Mouse (Mus musculus) kidney, embryonic 14.5 days (tissue): ENCODE measurements at regions not wholly inside any gene's neighbourhood (a gene's known extent, or its start where the extent isn't known, plus 50 kb on each side); places are given as distances from the start of the nearest gene placed in this dataset.

ENCODE experiments used
- ATAC-seq: fragments of 200-750 bp; cut with Nextera tagmentation; 2 replicates; pipeline ENCODE4 v1.8.0; 2017; ENCODE audit warnings: moderate number of reproducible peaks, mild to moderate bottlenecking, moderate TSS enrichment, moderate library complexity; ENCODE audit not compliant: low FRiP score, low TSS enrichment
- H3K27ac ChIP-seq: fragments of 300-500 bp; sonication (generic); 2 replicates; pipeline ENCODE4 v1.5.1; 2014; ENCODE audit warnings: low read depth, mild to moderate bottlenecking, low read length, moderate library complexity, mixed read lengths
- H3K27me3 ChIP-seq: fragments of 300-500 bp; sonication (generic); 2 replicates; pipeline ENCODE4 v1.6.1; 2014; ENCODE audit warnings: mild to moderate bottlenecking, low read length; ENCODE audit not compliant: control insufficient read depth, insufficient read depth
- H3K36me3 ChIP-seq: fragments of 300-500 bp; sonication (generic); 2 replicates; pipeline ENCODE4 v1.6.1; 2014; ENCODE audit warnings: low read length, mixed read lengths; ENCODE audit not compliant: control insufficient read depth, insufficient read depth
- H3K4me1 ChIP-seq: fragments of 300-500 bp; sonication (generic); 2 replicates; pipeline ENCODE4 v1.6.1; 2014; ENCODE audit warnings: low read length, mixed read lengths; ENCODE audit not compliant: control insufficient read depth, insufficient read depth
- H3K4me2 ChIP-seq: fragments of 300-500 bp; sonication (generic); replicated peaks from 2 replicates; pipeline ENCODE4 v1.6.1; 2014; ENCODE audit warnings: low read depth, mild to moderate bottlenecking, low read length
- H3K4me3 ChIP-seq: fragments of 300-500 bp; sonication (generic); 2 replicates; pipeline ENCODE4 v1.5.1; 2014; ENCODE audit warnings: mild to moderate bottlenecking, low read length
- H3K9ac ChIP-seq: fragments of 300-500 bp; sonication (generic); 2 replicates; pipeline ENCODE4 v1.6.1; 2014; ENCODE audit warnings: low read depth, mild to moderate bottlenecking, low read length, moderate library complexity
- H3K9me3 ChIP-seq: fragments of 300-500 bp; sonication (generic); 2 replicates; pipeline ENCODE4 v1.6.1; 2016; ENCODE audit warnings: low read length; ENCODE audit not compliant: control insufficient read depth
- WGBS: fragments of 180-500 bp; shearing (Covaris S2); extraction: QIAGEN DNeasy Blood & Tissue Kit; methylation state at CpG from one replicate; pipeline ENCODE4 v1.1.7; 2014; 5-methylcytosine and 5-hydroxymethylcytosine counted together

DNA sequence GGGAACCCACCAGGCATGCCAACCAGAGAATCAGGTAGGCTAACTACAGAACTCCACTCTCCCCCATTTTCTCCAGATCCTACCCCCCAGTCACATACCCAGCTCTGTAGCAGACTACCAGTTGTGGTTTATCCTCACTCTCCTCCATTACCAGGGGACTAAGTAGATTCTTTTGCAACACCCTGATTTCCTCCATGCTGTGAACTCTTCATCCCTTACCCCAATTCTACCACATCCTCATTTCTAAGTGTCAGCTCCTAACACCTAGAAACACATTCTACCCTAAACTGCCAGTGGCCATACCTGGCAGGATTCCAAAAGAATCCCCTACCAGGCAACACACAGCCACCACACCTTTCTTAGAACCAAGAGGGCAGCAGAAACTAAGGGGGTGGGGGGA, 310.9 kb downstream of the Kcnrg start:
- ATAC-seq = no peak
- H3K4me3 ChIP-seq = no peak overlapping the region
- no peaks in the 10 kb centered on the region for H3K27me3 ChIP-seq
- no peak overlapping the region for H3K27ac ChIP-seq
- H3K9me3 ChIP-seq = no peaks in the 10 kb centered on the region
- H3K4me2 ChIP-seq = no peak overlapping the region
- no peak overlapping the region for H3K9ac ChIP-seq
- H3K36me3 ChIP-seq = no peaks in the 10 kb centered on the region
- H3K4me1 ChIP-seq = no peaks in the 10 kb centered on the region

DNA sequence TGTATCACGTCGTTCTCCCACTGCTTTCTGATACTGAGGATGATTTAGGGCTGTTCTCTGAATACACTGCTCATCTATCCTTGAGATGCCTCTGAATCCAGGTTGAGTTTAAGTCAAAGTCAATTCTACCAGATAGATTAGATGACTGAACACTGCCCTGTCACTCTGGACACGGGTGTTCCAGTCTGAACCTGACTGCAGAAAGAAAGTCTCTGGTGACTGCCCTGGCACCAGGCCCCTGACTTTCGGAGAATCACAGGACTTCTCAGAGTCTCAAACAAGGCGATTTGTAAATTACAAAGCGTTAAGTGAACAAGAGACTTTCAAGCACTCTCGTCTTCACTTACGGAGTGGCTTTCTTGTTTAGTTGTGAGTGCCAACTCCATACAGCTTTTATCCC, 324.6 kb downstream of the Kcnrg start:
- H3K4me1 ChIP-seq = no peaks in the 10 kb centered on the region
- H3K27ac ChIP-seq = no peak overlapping the region
- ATAC-seq = no peak
- H3K9ac ChIP-seq = no peak overlapping the region
- no peaks in the 10 kb centered on the region for H3K36me3 ChIP-seq
- no peak overlapping the region for H3K4me2 ChIP-seq
- H3K9me3 ChIP-seq = no peaks in the 10 kb centered on the region
- H3K4me3 ChIP-seq = no peak overlapping the region
- H3K27me3 ChIP-seq = no peaks in the 10 kb centered on the region
- 85% methylated on average over 8 of the region's 8 CpGs for whole genome bisulfite sequencing

DNA sequence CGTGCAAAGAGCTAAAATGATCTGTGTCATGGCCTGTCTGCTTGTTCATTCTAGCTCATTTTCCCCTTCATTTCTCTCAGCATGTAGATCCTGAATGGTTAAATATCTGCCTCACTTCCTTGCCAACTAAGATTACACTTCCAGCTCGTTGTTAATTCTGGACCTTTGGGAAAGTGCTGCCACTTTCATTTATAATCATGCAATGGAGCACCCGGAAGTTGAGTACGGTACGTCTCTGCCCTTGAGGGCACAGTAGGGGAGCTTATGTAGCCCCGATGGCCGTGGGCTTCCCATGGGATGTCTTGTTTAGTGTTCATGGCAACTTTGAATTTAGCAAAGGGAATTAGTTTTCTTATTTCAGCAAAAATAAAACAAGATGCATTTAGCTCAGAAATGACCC, 334.4 kb downstream of the Kcnrg start:
- 77% methylated on average over 7 of the region's 7 CpGs for WGBS
- H3K36me3 ChIP-seq = no peaks in the 10 kb centered on the region
- H3K27ac ChIP-seq = no peak overlapping the region
- no peaks in the 10 kb centered on the region for H3K4me1 ChIP-seq
- H3K27me3 ChIP-seq = no peaks in the 10 kb centered on the region
- no peak for ATAC-seq
- no peak overlapping the region for H3K4me2 ChIP-seq
- no peaks in the 10 kb centered on the region for H3K9me3 ChIP-seq
- H3K4me3 ChIP-seq = no peak overlapping the region
- no peak overlapping the region for H3K9ac ChIP-seq

- Histone ChIP-seq H3K4me2 (no peak overlapping the region), H3K27me3 (no peaks in the 10 kb centered on the region), H3K9me3 (no peaks in the 10 kb centered on the region), H3K4me3 (no peak overlapping the region), H3K4me1 (peaks cover 4% of the 10 kb centered on the region; the same call in 1 of the 2 replicates), H3K27ac (no peak overlapping the region), H3K36me3 (no peaks in the 10 kb centered on the region), H3K9ac (no peak overlapping the region)
- WGBS = 49% methylated on average over 5 of the region's 5 CpGs
- ATAC-seq = no peak
Measured at GRCm38 (mm10) chr14:61945659-61946058, 338.4 kb downstream of the Kcnrg start.

DNA sequence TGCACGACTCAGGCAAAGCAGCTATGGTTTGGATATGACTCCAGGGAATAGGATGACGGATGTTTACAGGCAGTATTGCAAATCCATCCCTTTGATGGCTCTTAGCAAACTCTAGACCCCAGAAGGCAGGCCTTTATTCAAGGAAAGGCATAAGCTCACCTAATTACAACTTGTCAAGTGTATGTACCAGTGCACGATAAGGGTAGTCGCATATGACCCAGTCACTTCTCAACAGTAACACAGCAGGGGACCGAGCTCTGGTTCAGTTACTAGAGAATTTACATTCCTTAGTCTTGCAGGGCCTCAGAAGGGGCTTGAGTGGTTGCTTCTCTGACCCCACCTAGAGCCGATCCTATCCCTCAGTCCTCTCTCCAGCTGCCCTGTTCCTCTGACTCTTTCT, 342.2 kb downstream of the Kcnrg start:
- no peak for ATAC-seq
- H3K4me1 ChIP-seq = peaks cover 4% of the 10 kb centered on the region; the same call in 1 of the 2 replicates
- H3K36me3 ChIP-seq = no peaks in the 10 kb centered on the region
- no peaks in the 10 kb centered on the region for H3K9me3 ChIP-seq
- WGBS = 50% methylated on average over 6 of the region's 6 CpGs
- no peaks in the 10 kb centered on the region for H3K27me3 ChIP-seq
- H3K4me2 ChIP-seq = no peak overlapping the region
- H3K27ac ChIP-seq = no peak overlapping the region
- H3K4me3 ChIP-seq = no peak overlapping the region
- H3K9ac ChIP-seq = no peak overlapping the region

DNA sequence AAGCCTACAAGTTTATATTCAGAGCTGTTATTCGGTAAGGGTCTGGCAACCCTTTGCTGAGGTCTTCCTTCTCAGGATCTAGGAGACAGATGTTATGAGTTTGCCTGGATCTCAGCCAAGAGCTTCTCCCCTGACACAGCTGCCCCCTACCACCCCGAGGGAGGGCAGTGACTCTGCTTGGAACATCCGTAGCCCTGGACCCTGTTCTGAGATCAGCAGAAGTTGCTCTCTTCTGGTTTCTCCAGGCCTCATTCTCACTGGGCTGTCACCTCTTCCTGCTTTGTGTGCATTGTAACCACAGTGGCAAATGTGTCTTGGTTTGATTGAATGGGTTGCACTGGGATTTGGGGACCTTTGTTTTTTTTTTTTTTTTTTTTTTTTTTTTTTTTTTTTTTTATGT, 342.4 kb upstream of the Rnaseh2b start:
- H3K4me2 ChIP-seq = no peak overlapping the region
- peaks cover 4% of the 10 kb centered on the region; the same call in 1 of the 2 replicates for H3K4me1 ChIP-seq
- H3K9ac ChIP-seq = no peak overlapping the region
- no peaks in the 10 kb centered on the region for H3K9me3 ChIP-seq
- WGBS = 39% methylated on average over 3 of the region's 3 CpGs
- no peak; the same call in 1 of the 2 replicates for ATAC-seq
- H3K27me3 ChIP-seq = no peaks in the 10 kb centered on the region
- H3K36me3 ChIP-seq = no peaks in the 10 kb centered on the region
- H3K4me3 ChIP-seq = no peak overlapping the region
- H3K27ac ChIP-seq = no peak overlapping the region

GRCm38 (mm10) chr14:61953029-61953428, 339.4 kb upstream of the Rnaseh2b start:
- 70% methylated on average over 4 of the region's 4 CpGs for WGBS

GRCm38 (mm10) chr14:61955416-61955815, 337.0 kb upstream of the Rnaseh2b start:
- H3K36me3 ChIP-seq = no peaks in the 10 kb centered on the region
- ATAC-seq = no peak
- H3K9me3 ChIP-seq = no peaks in the 10 kb centered on the region
- H3K4me1 ChIP-seq = no peaks in the 10 kb centered on the region
- H3K4me3 ChIP-seq = no peak overlapping the region
- no peak overlapping the region for H3K9ac ChIP-seq
- H3K27ac ChIP-seq = no peak overlapping the region
- no peaks in the 10 kb centered on the region for H3K27me3 ChIP-seq
- no peak overlapping the region for H3K4me2 ChIP-seq

More at GRCm38 (mm10) chr14:61953029-61953428, 339.4 kb upstream of the Rnaseh2b start:
- no peaks in the 10 kb centered on the region for H3K36me3 ChIP-seq
- H3K4me1 ChIP-seq = peaks cover 4% of the 10 kb centered on the region; the same call in 1 of the 2 replicates
- no peak overlapping the region for H3K4me2 ChIP-seq
- H3K9ac ChIP-seq = no peak overlapping the region
- H3K4me3 ChIP-seq = no peak overlapping the region
- no peak overlapping the region for H3K27ac ChIP-seq
- no peaks in the 10 kb centered on the region for H3K27me3 ChIP-seq
- no peaks in the 10 kb centered on the region for H3K9me3 ChIP-seq
- no peak for ATAC-seq

DNA sequence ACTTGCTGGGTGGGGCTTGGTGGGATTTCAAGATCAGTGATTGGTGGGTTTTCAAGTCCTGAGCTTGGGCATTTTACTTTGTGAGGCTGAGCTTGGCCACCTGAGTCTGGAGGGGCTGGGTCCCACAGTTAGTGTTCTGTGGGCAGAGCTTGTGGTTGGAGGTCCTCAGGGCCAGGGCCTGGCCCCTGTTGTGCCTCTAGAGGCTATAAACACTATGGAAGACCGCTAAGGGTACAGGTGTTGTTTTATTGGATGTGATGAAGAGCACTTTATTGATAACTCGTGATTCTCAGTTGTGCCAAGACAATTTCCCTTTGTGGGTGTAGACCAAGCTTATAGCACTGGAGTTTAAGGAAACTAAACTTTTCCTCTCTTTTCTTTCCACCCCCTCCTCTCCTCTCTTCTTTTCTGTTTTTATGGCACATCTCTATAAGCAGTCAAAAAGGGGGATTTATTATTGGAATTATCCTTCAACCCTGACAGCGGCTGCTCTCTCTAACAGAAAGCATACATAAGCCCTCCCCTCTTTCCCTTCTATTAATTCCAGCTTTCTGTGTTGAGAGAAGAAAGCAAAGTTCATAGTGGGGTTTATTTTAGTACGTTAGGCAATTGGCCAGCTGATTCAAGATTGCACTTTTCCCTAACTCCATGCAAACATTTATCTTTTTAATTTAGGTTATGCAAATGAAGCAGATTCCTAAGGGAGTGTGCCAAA, 332.0 kb upstream of the Rnaseh2b start:
- Histone ChIP-seq H3K4me3 (no peak overlapping the region), H3K4me1 (no peaks in the 10 kb centered on the region), H3K36me3 (no peaks in the 10 kb centered on the region), H3K27ac (no peak overlapping the region), H3K4me2 (no peak overlapping the region), H3K9ac (no peak overlapping the region), H3K27me3 (no peaks in the 10 kb centered on the region), H3K9me3 (no peaks in the 10 kb centered on the region)
- ATAC-seq = no peak
- 72% methylated on average over 4 of the region's 4 CpGs for WGBS
